Mouse (Mus musculus) thymus, postnatal 36 days (tissue): ENCODE data around the gene Dapk1.

Experiments used
- DNase-seq, 2 experiments: peaks; one replicate each; pipeline ENCODE4 v3.0.0; 2022; ENCODE audit warnings: mixed read lengths in 2 of 2

Gene Dapk1

GRCm38 (mm10) chr13:60744736-60745135, 143.0 kb downstream of the Dapk1 start:
- no peak for DNase-seq

- no peak for DNase-seq
These were observed 143.6 kb downstream of the Dapk1 start for GRCm38 (mm10) chr13:60745358-60745757.

- DNase-seq = no peak
These were observed 144.5 kb downstream of the Dapk1 start for GRCm38 (mm10) chr13:60746271-60746670.

GRCm38 (mm10) chr13:60747201-60747600, 145.5 kb downstream of the Dapk1 start:
- no peak for DNase-seq

GRCm38 (mm10) chr13:60748556-60748955, 146.8 kb downstream of the Dapk1 start:
- DNase-seq = no peak

- no peak for DNase-seq
These were observed 149.2 kb downstream of the Dapk1 start for GRCm38 (mm10) chr13:60750930-60751329.

- DNase-seq = no peak
These were observed 151.5 kb downstream of the Dapk1 start for GRCm38 (mm10) chr13:60753216-60753615.

GRCm38 (mm10) chr13:60755251-60755650, 153.5 kb downstream of the Dapk1 start:
- DNase-seq = no peak

- DNase-seq = no peak
These were observed 155.5 kb downstream of the Dapk1 start for GRCm38 (mm10) chr13:60757292-60757691.

GRCm38 (mm10) chr13:60759136-60759535, 157.4 kb downstream of the Dapk1 start:
- peak; percentile 27 to 28 for DNase-seq

GRCm38 (mm10) chr13:60760392-60760791, 158.6 kb downstream of the Dapk1 start:
- no peak for DNase-seq

GRCm38 (mm10) chr13:60761161-60761560, 159.4 kb downstream of the Dapk1 start:
- no peak for DNase-seq

GRCm38 (mm10) chr13:60780534-60780933, 178.8 kb downstream of the Dapk1 start:
- DNase-seq = no peak

GRCm38 (mm10) chr13:60783301-60783700, 181.6 kb downstream of the Dapk1 start:
- no peak for DNase-seq

GRCm38 (mm10) chr13:60786264-60786663, 184.5 kb downstream of the Dapk1 start, which contains the start of gene BC051665:
Gene BC051665 (minus strand): TSS chr13:60786364.
- DNase-seq = no peak

- no peak for DNase-seq
These were observed 187.7 kb downstream of the Dapk1 start for GRCm38 (mm10) chr13:60789466-60789865.

GRCm38 (mm10) chr13:60802749-60803148, 201.0 kb downstream of the Dapk1 start, which contains the start of gene Ctsll3:
Gene Ctsll3 (minus strand): TSS chr13:60802849.
- no peak for DNase-seq

GRCm38 (mm10) chr13:60809690-60810089, 207.9 kb downstream of the Dapk1 start:
- no peak for DNase-seq

GRCm38 (mm10) chr13:60812768-60813167, 211.0 kb downstream of the Dapk1 start:
- no peak for DNase-seq
